Mouse (Mus musculus) telencephalon, adult 2 months (tissue): ENCODE measurements at regions not wholly inside any gene's neighbourhood (a gene's known extent, or its start where the extent isn't known, plus 50 kb on each side); places are given as distances from the start of the nearest gene placed in this dataset.

Experiments
- DNase-seq: peaks from one replicate; pipeline ENCODE4 v3.0.0-alpha.2; 2011; ENCODE audit warnings: low read depth, low spot score

GRCm38 (mm10) chr2:161177355-161178021, 68.6 kb upstream of the Chd6 start:
- DNase-seq, result peak; percentile 83

GRCm38 (mm10) chr2:161166681-161167080, 57.8 kb upstream of the Chd6 start:
- DNase-seq, result no peak

GRCm38 (mm10) chr2:161165495-161165894, 56.6 kb upstream of the Chd6 start:
- no peak for DNase-seq

- DNase-seq, result no peak
These were observed 55.4 kb upstream of the Chd6 start for GRCm38 (mm10) chr2:161164320-161164719.
